Mouse (Mus musculus) embryonic facial prominence, embryonic 12.5 days (tissue): ENCODE results near the gene Ms4a4b. TPM values are rescaled to one million over a fixed set of nuclear protein-coding genes. Genes with fewer than 3 reads are reported as not detected.

Experiments
- polyA plus RNA-seq: library from polyadenylated mRNA; unstranded; fragments of >200 nt; fragmentation: Nextera tagmentation; extraction: Ambion mirVana; gene quantifications from 2 replicates; pipeline ENCODE4 v1.2.1, GENCODE M21; 2016

Ms4a4b gene
- polyA plus RNA-seq, 1 experiment from 2014 or later: not detected

Other genes starting within 250 kb of the Ms4a4b start
- gene Ms4a13, start 246.8 kb upstream of the Ms4a4b start, polyA plus RNA-seq: not detected in 2 replicates
- gene Ms4a12, start 211.1 kb upstream of the Ms4a4b start, polyA plus RNA-seq: not detected in 2 replicates
- gene Ms4a1, start 177.3 kb upstream of the Ms4a4b start, polyA plus RNA-seq: 0.05 TPM in 1 of 2 replicates, not detected in the other
- gene Ms4a5, start 159.7 kb upstream of the Ms4a4b start, polyA plus RNA-seq: not detected in 2 replicates
- gene Ms4a14, start 129.1 kb upstream of the Ms4a4b start, polyA plus RNA-seq: 0.05 TPM in 1 of 2 replicates, not detected in the other
- 2.9 TPM in 2 replicates for gene Ms4a7, start 107.4 kb upstream of the Ms4a4b start, polyA plus RNA-seq
- gene Ms4a4a, start 68.0 kb upstream of the Ms4a4b start, polyA plus RNA-seq: 2.1 and 3.0 TPM in 2 replicates
- 0.43 and 0.57 TPM in 2 replicates for gene Ms4a4c, start 38.8 kb upstream of the Ms4a4b start, polyA plus RNA-seq
- 2.4 and 3.7 TPM in 2 replicates for gene Ms4a6c, start 25.8 kb downstream of the Ms4a4b start, polyA plus RNA-seq
- not detected in 2 replicates for gene Gm8369, start 42.4 kb downstream of the Ms4a4b start, polyA plus RNA-seq
- 1.8 and 3.1 TPM in 2 replicates for gene Ms4a6b, start 73.0 kb downstream of the Ms4a4b start, polyA plus RNA-seq
- gene Ms4a4d, start 93.2 kb downstream of the Ms4a4b start, polyA plus RNA-seq: 0.98 and 1.6 TPM in 2 replicates
- 1.6 and 3.0 TPM in 2 replicates for gene Ms4a6d, start 161.3 kb downstream of the Ms4a4b start, polyA plus RNA-seq
- gene Ms4a2, start 180.2 kb downstream of the Ms4a4b start, polyA plus RNA-seq: 0.22 TPM in 1 of 2 replicates, not detected in the other
- not detected in 2 replicates for gene Ms4a3, start 197.3 kb downstream of the Ms4a4b start, polyA plus RNA-seq
- gene Oosp2, start 217.0 kb downstream of the Ms4a4b start, polyA plus RNA-seq: not detected in 2 replicates
- not detected in 2 replicates for gene Oosp1, start 247.6 kb downstream of the Ms4a4b start, polyA plus RNA-seq